Mouse (Mus musculus) heart, adult 2 months (tissue): ENCODE results near the gene Ucp2.

Experiments used
- CTCF ChIP-seq: fragments of 200-600 bp; IDR thresholded peaks from 2 replicates; pipeline ENCODE4 v1.8.1; 2022; ENCODE audit warnings: antibody characterized with exemption, mild to moderate bottlenecking, moderate library complexity
- EP300 ChIP-seq: fragments of 200-500 bp; IDR thresholded peaks from 2 replicates; pipeline ENCODE4 v1.6.1; 2011; ENCODE audit warnings: low read depth, low read length, control low read depth; ENCODE audit not compliant: insufficient read depth

DNA sequence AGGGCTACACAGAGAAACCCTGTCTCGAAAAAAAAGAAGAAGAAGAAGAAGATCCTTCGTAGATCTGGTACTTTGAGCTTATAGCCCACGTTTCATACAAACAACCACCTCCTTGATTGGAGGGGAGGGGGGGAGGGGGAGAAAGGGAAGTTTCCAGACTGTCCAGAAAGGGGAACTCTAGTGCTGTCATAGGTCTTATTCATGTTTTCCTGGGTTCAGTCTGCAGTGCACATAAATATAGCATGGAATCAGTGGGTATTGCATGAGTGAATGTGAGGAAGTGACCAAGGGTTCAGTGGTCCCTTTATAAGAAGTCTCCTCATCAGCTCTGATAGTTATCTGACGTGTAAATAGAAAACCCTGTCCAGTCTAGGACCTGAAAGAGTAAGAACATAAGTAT, 49.4 kb upstream of the Ucp2 start:
- TF ChIP-seq EP300 (no peak), CTCF (no peak)
